Mouse (Mus musculus): ENCODE results near the gene Senp7.
A peak's percentile ranks its signal among the peaks of the same experiment; 100 is the strongest.

Senp7 gene

DNA sequence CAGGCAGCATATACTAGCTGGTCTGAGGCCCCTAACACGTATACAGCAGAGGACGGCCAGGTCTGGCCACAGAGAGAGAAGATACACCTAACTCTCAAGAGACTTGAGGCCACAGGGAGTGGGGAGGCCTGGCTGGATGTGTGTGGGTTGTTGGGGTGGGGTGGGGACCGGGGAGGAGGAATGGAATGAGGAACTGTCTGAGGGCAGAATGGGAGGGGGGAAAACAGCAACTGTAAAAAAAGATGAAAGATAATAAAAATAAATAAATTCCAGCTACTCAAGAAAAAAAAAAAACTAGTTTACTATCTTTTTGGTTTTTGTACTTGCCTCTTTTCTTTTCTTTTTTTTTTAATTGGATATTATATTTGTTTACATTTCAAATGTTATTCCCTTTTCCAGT is 91.8 kb downstream of the Senp7 start:
- no peak for DNase-seq

DNA sequence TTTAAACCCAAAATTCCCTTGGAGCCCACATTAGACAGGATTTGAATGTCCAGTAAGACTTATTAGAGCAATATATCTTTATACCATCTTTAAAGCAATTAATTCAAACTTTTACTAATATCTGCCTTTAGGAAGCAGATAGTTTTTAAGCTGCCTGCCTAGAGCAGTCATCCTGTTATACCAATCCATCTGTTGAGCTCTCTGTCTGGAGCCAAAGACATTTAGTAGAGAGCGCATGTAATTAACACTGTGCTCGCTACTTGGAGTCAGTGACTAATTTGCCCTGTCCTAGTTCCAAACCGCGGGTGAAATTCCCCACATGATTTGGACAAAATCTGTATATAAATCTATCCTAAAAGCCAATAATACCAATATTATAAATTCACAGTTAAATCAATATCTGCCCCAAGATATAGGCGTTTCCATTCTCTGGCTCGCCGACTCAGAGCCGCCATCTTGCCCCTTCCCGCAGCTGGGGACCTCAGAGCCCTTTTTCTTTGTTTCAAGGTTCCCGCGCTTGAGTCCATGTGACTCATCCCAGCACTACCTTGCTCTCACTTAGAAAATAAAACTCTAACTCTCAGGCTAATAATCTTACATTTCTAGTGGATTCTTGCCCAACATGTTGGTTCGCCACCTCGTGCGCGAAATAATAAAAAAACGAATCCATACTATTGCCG is 96.9 kb downstream of the Senp7 start:
- no peak for DNase-seq

DNA sequence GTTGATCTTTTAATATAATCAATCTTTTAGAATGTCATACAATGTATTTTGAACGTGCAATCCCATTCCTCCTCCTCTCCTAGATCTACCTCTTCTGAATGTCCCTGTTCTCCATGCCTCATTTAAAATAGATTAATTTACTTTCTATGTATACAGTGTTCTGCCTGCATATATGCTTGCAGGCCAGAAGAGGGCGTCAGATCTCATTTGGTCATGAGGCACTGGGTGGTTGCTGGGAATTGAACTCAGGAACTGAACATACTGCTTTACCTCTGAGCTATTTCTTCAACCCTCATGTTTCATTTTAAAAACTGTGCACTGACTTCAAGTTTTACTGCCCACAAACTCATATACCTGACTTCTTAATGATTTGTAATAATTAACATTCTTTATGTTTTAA is 99.5 kb downstream of the Senp7 start:
- DNase-seq: no peak

DNA sequence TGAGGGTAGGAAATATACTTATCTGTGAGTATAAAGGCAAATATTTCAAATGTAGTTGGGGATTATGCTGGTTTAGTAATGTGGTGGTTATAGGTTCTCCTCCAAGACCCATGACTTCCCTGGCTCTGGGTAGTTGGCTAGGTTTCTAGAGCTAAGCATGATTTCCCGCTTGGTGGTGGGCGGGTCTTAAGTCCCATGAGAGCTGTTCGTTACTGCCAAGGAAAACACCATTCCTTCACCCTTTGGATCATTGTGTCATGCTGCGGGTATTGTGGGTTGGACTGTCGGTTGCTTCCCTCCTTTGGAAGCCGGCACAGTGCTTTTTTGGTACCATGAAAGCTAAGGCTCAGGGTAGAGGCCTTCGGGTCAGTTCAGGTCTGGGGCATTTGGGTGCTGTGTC is 115.3 kb downstream of the Senp7 start:
- no peak for DNase-seq

DNA sequence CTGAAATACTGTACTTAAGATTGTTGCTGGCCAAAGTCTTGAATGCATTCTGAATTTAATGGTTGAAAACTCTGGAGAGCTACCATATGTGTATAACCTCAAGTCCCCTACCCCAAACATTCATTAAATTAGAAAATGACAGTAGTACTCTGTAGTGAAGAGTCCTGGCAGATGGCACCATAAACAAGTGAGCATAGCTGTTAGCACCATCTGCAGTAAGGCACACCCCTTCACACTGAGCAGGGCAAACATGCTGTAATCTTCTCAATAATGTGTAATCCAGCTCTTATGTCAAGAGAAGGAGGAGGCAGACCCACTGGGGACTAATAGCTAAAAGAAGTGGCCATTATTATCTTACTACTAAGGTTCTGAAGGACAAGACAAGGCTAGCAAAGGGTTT is 122.1 kb downstream of the Senp7 start:
- DNase-seq: no peak

DNA sequence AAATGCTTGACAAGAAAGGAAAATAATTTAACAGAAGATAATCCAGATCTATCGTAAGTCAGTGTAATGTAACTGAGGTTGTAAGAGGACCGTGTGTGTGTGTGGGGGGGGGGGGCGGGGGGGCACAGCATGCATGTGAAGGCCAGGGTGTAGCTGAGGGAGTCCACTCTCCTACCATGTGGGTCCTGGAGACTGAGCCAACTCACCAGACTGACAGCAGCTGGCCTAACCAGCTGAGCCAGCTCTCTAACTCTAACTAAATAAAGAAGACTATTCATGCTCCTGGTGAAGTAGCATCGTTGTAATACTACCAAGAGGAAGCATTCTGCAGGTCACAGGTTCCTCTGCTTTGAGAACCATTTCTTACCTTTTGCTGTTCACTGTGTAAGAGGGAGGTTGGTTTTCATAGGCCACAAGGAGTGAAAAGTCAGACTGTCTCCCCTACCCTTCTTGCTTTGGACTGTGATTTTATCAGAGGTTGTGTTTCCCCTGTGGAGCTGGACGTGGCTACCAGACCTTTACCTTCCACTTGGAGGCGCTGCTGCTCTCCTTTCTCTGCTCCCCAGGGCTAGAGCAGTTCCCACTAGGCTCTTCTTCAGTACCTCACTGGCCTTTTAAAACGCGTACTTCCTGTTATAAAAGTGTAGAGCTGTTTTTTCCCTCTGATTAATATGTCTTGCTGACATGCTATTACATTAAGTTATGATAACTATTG is 127.9 kb downstream of the Senp7 start:
- no peak for DNase-seq

DNA sequence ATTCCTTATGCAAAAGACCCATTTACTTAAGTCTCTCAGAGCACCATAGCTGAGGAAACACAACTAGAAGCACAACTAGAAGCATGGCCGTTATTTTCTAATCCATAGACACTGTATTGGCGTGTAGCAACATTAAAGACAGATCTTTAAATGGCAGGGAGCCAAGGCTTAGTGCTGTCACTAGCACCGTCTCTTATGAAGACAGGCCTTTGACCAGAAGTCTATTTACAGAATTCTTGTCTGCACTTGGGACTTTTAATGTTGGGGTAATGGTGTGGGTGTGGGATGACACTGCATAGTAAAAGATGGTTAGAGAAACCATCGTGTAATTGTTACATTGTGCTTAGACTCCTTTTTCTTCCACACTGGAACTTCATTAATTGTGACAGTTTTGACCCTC is 138.7 kb downstream of the Senp7 start:
- no peak for DNase-seq

DNA sequence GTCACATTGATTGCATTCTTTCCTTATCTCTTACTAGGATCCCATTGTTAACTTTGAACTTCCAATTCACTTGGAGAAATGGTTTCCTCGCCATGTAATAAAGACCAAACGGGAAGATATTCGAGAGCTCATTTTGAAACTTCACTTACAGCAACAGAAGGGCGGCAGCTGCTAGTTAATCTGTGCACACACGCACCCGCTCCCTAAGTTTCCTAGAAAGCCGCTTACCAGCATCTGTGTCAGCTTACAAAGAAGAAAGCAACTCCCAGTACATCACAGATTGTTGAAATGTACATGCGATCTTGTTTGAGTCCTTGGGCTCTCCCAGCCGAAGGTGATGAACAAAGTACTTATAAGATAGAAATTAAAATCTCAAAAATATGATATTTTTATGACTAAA is 140.1 kb downstream of the Senp7 start:
- DNase-seq: no peak

DNA sequence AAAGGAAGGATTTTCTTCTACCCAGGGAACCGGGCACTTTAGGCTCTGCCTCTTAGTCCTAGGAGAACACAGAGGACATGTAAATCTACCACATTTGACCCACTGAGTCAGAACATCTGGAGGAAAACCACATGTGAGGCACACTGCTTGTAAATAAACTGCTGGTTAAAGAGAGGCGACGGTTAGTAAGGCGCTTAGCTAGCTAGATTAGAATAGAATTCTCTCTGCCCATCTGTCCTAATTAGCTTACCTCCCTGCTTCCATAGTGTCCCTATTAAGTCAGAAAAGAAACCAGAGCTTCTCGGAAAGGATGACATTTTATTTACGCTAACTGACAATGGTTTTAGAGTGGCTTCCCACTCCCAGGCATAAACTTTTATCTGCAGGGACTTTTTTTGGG is 155.9 kb downstream of the Senp7 start, which contains the start of gene Impg2:
Impg2 (plus strand) TSS at position 263 of the 400 bp plus-strand sequence.
- no peak for DNase-seq

DNA sequence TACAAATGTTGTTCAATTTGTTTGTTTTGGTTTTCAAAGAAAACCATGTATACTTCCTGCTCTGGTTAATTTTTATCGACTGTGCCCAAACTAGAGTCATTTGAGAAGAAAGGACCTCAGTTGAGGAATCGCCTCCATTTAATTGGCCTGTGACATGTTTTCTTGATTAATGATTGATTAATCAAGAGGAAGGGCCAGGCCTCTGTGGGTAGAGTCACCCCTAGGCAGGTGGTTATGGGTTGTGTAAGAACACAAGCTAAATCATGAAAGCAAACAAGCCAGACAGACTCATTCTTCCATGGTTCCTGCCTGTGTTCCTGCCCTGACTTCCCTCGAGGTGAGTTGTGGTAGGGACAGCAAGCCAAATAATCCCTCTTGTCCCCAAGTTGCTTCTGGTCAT is 164.6 kb downstream of the Senp7 start:
- DNase-seq: no peak

DNA sequence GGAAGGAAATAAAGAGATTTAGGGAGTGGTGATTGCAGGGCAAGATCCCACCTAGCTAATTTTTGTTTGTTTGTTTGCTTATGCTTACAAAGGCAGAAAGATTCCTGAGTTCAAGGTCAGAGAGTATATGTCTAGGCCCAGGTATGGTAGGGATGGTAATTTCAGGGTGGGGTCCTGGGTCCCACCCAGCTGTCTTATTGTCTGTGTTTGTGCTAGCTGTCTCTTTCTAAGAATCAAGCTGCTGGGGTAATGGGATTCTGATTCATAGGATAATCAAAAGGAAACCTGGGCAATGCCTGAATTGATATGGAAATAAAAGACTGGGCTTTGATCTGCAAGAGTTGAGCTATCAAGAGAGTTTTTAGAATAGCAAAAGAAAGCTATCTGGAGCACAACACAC is 179.5 kb downstream of the Senp7 start:
- no peak for DNase-seq

DNA sequence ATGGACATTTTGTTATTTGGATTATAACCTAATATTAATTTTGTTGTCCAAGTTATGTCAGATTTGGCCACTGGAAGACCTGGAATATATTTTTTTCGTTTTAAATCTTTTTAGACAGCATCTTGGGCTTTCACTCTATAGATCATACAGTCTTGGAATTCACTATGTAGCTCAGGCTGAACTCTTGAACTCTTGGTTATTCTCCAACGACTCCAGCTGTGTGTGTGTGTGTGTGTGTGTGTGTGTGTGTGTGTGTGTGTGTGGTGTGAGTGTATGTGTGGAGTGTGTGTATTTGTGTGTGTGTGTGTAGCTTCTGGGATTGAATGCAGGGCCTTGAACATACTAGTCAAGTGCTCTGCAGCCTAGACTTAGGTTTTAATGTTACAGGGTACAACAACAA is 181.3 kb downstream of the Senp7 start:
- DNase-seq: no peak

DNA sequence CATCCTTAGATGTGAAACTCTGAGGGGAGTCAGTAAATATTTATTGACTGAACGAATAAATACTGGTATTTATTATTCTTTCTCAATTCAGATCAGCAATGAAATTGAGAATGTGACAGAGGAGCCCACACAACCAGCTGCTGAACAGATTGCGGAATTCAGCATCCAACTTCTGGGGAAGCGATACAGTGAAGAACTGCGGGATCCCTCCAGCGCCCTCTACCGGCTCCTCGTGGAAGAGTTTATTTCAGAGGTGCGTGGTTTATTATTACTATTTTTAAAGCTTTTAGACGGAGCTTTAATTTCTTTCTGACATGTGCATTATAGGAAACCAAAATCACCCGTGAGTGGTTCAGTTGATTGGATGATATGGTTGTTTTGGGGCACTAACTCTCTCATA is 183.2 kb downstream of the Senp7 start:
- peak; percentile 8 for DNase-seq

DNA sequence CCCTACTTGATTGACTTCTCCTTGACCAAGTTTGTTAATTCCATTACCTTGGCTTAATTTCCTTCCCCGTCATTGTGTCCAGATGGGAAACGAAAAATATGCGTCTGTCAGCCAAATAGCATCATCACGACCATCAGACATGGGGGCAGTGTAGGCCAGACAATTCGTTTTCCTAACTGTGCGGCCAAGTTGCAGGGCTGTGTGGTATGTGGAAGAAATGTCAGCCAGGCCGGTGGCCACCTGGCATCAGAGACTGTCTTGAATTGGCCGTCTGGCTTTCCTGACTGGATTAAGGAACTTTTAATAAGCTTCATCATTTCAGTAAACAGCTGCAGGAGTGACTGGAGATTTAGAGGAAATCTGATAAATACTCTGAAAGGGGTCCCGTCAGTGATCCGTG is 184.6 kb downstream of the Senp7 start:
- DNase-seq: no peak
